ENCODE assay signal across 16 mouse cellular contexts in genomic region chr8:53600025-53600811, GRCm38 (mm10). TPM values are rescaled to one million over a fixed set of nuclear protein-coding genes. Genes with fewer than 3 reads are reported as not detected.
DNase-seq lines count a peak whose midpoint lies in the region; ATAC-seq lines count a peak whose summit lies in the region.
"Had no signal": no experiment of that assay in that cellular context is flagged by ENCODE, and none has a peak within 500 bp of the region (broad histone marks: within the 10 kb centered on the region; RNA-seq: fewer than 3 reads in every experiment).

No protein-coding gene starts in this region.

- peak; percentile 90 for ATAC-seq in hindbrain, embryonic 12.5 days (ENCODE audit: low FRiP score)
- peak; percentile 86; the same call in 1 of the 2 replicates for ATAC-seq in midbrain, embryonic 16.5 days

- H3K27me3 ChIP-seq in hindbrain, embryonic 12.5 days: no peaks in the 10 kb centered on the region
- H3K27me3 ChIP-seq in midbrain, embryonic 16.5 days (ENCODE audit: control insufficient read depth, insufficient read depth, low read depth, low read length): no peaks in the 10 kb centered on the region
- H3K27me3 ChIP-seq: heart, embryonic 12.5 days; limb, embryonic 13.5 days; liver, embryonic 15.5 days had no signal

- peaks cover 5% of the 10 kb centered on the region; the same call in 1 of the 2 replicates for H3K4me1 ChIP-seq in hindbrain, embryonic 12.5 days
- H3K4me1 ChIP-seq in midbrain, embryonic 16.5 days (ENCODE audit: control insufficient read depth, insufficient read depth, low read length): peaks cover 3% of the 10 kb centered on the region; the same call in 1 of the 2 replicates
- H3K4me1 ChIP-seq: heart, embryonic 12.5 days; limb, embryonic 13.5 days; liver, embryonic 15.5 days had no signal

- 0 out of 2 replicates have a peak, but pooled peaks cover 3% of the 10 kb centered on the region for H3K36me3 ChIP-seq in hindbrain, embryonic 12.5 days
- no peaks in the 10 kb centered on the region for H3K36me3 ChIP-seq in midbrain, embryonic 16.5 days (ENCODE audit: control insufficient read depth, insufficient read depth, low read length)

- no peak overlapping the region for H3K4me3 ChIP-seq in hindbrain, embryonic 12.5 days
- no peak overlapping the region for H3K4me3 ChIP-seq in midbrain, embryonic 16.5 days (ENCODE audit: low read depth, low read length)
- H3K4me3 ChIP-seq: heart, embryonic 12.5 days; limb, embryonic 13.5 days; liver, embryonic 15.5 days had no signal

- WGBS in hindbrain, embryonic 12.5 days: 66% methylated on average over 11 of the region's 11 CpGs
- WGBS in midbrain, embryonic 16.5 days: 39% methylated on average over 11 of the region's 11 CpGs

- no peak overlapping the region for H3K4me2 ChIP-seq in hindbrain, embryonic 12.5 days (replicated peaks)
- H3K4me2 ChIP-seq in midbrain, embryonic 16.5 days (ENCODE audit: low read length): peak overlapping the region; percentile 28; the same call in 1 of the 2 replicates
- H3K4me2 ChIP-seq: heart, embryonic 12.5 days; limb, embryonic 13.5 days; liver, embryonic 15.5 days had no signal

- H3K9me3 ChIP-seq in hindbrain, embryonic 12.5 days (replicated peaks): no peaks in the 10 kb centered on the region
- no peaks in the 10 kb centered on the region for H3K9me3 ChIP-seq in midbrain, embryonic 16.5 days (replicated peaks; ENCODE audit: control insufficient read depth, low read length, poor library complexity, severe bottlenecking)
- H3K9me3 ChIP-seq: G1E; heart, embryonic 12.5 days; liver, embryonic 15.5 days had no signal

- peak overlapping the region; percentile 55; the same call in 1 of the 2 replicates for H3K27ac ChIP-seq in hindbrain, embryonic 12.5 days
- H3K27ac ChIP-seq in midbrain, embryonic 16.5 days (ENCODE audit: low read length): peak overlapping the region; percentile 59; the same call in 1 of the 2 replicates
- H3K27ac ChIP-seq: limb, embryonic 13.5 days; liver, embryonic 15.5 days had no signal

- H3K9ac ChIP-seq in hindbrain, embryonic 12.5 days: no peak overlapping the region
- peak overlapping the region; percentile 25; the same call in 1 of the 2 replicates for H3K9ac ChIP-seq in midbrain, embryonic 16.5 days (ENCODE audit: low read depth, low read length)
- H3K9ac ChIP-seq: heart, embryonic 12.5 days; limb, embryonic 13.5 days; liver, embryonic 15.5 days had no signal

- DNase-seq in retina, embryonic 14.5 days (ENCODE audit: low spot score): peak; percentile 5
- no peak for DNase-seq in retina, postnatal 1 day
- no peak for DNase-seq in lung, postnatal 10 days
- DNase-seq in lung, adult 18-20 months: no peak
- DNase-seq in yolk sac, embryonic 10.5 days (ENCODE audit: low spot score): no peak
- DNase-seq: adrenal gland, adult 2 months; cerebellum, adult 2 months; heart, postnatal 4 days; kidney, adult 8-10 months; right cerebral cortex, postnatal 4 days had no signal

RNA-seq across cellular contexts. Expression of gene Neil3, which starts 38.6 kb away (rescaled TPM):
- 18.4 and 20.3 TPM in 2 replicates for polyA plus RNA-seq in hindbrain, embryonic 12.5 days (2016; fragmentation: Nextera tagmentation; extraction: Ambion mirVana)
- 3.1 and 4.7 TPM in 2 replicates for polyA plus RNA-seq in midbrain, embryonic 16.5 days (2015; fragmentation: Nextera tagmentation; extraction: Ambion mirVana)
